Mouse (Mus musculus) forebrain, postnatal 0 days (tissue): ENCODE measurements at regions not wholly inside any gene's neighbourhood (a gene's known extent, or its start where the extent isn't known, plus 50 kb on each side); places are given as distances from the start of the nearest gene placed in this dataset.
A peak's percentile ranks its signal among the peaks of the same experiment; 100 is the strongest.
"Not testable (repeated sequence)": the region's sequence is repeated elsewhere in the genome, so short reads cannot be mapped to it uniquely, and the experiment has no call there.

Experiments used
- ATAC-seq: fragments of 200-750 bp; cut with Nextera tagmentation; 2 replicates; pipeline ENCODE4 v1.8.0; 2017; ENCODE audit warnings: mild to moderate bottlenecking, moderate library complexity
- DNase-seq: peaks from one replicate; pipeline ENCODE4 v3.0.0-alpha.2; 2015
- H3K27ac ChIP-seq: fragments of 300-500 bp; sonication (generic); 2 replicates; pipeline ENCODE4 v1.5.1; 2014; ENCODE audit warnings: low read depth, mild to moderate bottlenecking, antibody characterized with exemption, low read length, moderate library complexity, mixed read lengths
- H3K27me3 ChIP-seq: fragments of 300-500 bp; sonication (generic); 2 replicates; pipeline ENCODE4 v1.6.1; 2014; ENCODE audit warnings: mild to moderate bottlenecking, low read length, mixed read lengths; ENCODE audit not compliant: insufficient read depth
- H3K36me3 ChIP-seq: fragments of 300-500 bp; sonication (generic); 2 replicates; pipeline ENCODE4 v1.6.1; 2014; ENCODE audit warnings: mild to moderate bottlenecking, moderate library complexity; ENCODE audit not compliant: insufficient read depth
- H3K4me1 ChIP-seq: fragments of 300-500 bp; sonication (generic); 2 replicates; pipeline ENCODE4 v1.6.1; 2014; ENCODE audit warnings: antibody characterized with exemption; ENCODE audit not compliant: insufficient read depth
- H3K4me2 ChIP-seq: fragments of 300-500 bp; sonication (generic); 2 replicates; pipeline ENCODE4 v1.6.1; 2014; ENCODE audit warnings: low read depth, mild to moderate bottlenecking, moderate library complexity
- H3K4me3 ChIP-seq: fragments of 300-500 bp; sonication (generic); 2 replicates; pipeline ENCODE4 v1.5.1; 2014; ENCODE audit warnings: low read depth, low read length, mixed read lengths
- H3K9ac ChIP-seq: fragments of 300-500 bp; sonication (generic); 2 replicates; pipeline ENCODE4 v1.6.1; 2014; ENCODE audit warnings: mild to moderate bottlenecking
- H3K9me3 ChIP-seq: fragments of 300-500 bp; sonication (generic); 2 replicates; pipeline ENCODE4 v1.6.1; 2016; ENCODE audit warnings: low read length
- CTCF ChIP-seq: sonication (generic); IDR thresholded peaks from 2 replicates; pipeline ENCODE4 v1.5.1; 2016; ENCODE audit warnings: antibody characterized with exemption, control low read depth, low read depth
- WGBS: fragments of 180-500 bp; shearing (Covaris S2); extraction: QIAGEN DNeasy Blood & Tissue Kit; methylation state at CpG from one replicate; pipeline ENCODE4 v1.1.7; 2014; 5-methylcytosine and 5-hydroxymethylcytosine counted together

DNA sequence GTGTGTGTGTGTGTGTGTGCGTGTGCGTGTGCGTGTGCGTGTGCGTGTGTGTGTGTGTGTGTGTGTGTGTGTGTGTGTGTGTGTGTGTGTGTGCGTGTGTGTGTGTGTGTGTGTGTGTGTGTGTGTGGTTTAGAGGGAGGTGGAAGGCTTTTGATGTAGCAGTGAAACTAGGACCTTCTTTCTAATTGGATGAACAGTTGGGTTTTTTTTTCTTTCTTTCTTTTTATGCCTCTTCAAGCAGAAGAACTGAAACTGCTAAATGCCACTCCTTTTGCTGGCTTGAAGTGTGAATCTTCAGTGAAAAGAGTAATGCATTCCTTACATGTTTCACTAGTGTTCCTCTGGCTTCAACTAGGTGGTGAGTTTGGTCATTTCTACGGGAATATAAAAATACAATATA is 828.8 kb upstream of the Olfr1507 start:
- H3K4me3 ChIP-seq, H3K4me2 ChIP-seq, DNase-seq, H3K9ac ChIP-seq, H3K27me3 ChIP-seq, H3K9me3 ChIP-seq, ATAC-seq, H3K27ac ChIP-seq, H3K36me3 ChIP-seq, H3K4me1 ChIP-seq: not testable (repeated sequence)
- no CpG with 5 or more reads among the region's 7 CpGs for WGBS

DNA sequence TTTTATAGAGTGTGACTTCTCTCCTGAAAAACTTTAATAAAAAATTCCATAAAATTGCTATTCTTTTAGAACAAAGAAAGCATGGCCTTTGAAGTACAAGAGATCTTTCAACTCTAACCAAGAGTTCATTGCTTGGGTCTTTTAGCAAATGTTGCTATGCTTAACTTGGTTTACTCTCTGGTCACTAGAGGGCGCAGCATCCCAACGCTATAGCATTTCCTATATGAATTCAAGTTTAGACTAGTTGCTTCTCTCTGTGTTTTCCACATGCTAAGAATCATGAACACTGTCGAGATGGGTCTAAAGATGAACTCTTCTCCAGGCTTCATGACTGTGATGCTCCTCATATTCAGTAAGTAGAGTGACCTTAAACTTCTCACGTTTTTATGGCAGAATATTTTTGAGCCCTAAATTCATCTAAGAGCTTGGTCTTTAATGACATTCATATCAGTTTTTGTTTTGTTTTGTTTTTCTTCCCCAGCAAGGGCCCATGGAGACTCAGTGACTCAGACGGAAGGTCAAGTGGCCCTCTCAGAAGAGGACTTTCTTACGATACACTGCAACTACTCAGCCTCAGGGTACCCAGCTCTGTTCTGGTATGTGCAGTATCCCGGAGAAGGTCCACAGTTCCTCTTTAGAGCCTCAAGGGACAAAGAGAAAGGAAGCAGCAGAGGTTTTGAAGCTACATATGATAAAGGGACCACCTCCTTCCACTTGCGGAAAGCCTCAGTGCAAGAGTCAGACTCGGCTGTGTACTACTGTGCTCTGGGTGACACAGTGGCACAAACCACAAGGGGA is 823.2 kb upstream of the Olfr1507 start:
- not testable (repeated sequence) for H3K9ac ChIP-seq, H3K9me3 ChIP-seq, H3K4me3 ChIP-seq, H3K27me3 ChIP-seq, H3K4me1 ChIP-seq, H3K36me3 ChIP-seq, H3K27ac ChIP-seq, H3K4me2 ChIP-seq, DNase-seq
- WGBS = no CpG with 5 or more reads among the region's 9 CpGs
- peak; percentile 56; the same call in 1 of the 2 replicates for ATAC-seq

DNA sequence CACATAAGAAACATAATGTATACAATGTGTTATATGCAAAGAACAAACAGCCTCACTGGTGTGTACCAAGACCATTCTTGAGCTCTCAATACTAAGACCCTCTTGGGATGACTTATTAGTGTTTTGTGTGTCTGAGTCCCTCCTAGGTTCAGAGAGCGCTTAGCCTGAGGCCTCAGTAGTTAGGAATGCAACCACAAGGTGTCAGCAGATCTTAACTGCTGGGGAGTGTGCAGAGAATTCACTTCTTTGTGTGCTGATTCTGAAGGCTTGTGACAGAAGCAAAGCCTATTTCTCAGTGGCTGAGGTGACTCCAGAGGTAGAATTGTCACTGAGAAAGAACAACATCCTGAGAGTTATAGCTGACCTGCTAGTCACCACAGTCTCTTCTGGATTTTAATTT is 816.9 kb upstream of the Olfr1507 start:
- not testable (repeated sequence) for H3K4me3 ChIP-seq, H3K4me1 ChIP-seq, DNase-seq, H3K9ac ChIP-seq, H3K4me2 ChIP-seq, H3K27ac ChIP-seq, H3K36me3 ChIP-seq, H3K9me3 ChIP-seq, H3K27me3 ChIP-seq
- 40% methylated on average over 1 of the region's 1 CpGs for WGBS
- peak; percentile 80 for ATAC-seq
- 0 out of 2 replicates have a peak, but pooled peaks have one; percentile 8 for TF ChIP-seq CTCF

DNA sequence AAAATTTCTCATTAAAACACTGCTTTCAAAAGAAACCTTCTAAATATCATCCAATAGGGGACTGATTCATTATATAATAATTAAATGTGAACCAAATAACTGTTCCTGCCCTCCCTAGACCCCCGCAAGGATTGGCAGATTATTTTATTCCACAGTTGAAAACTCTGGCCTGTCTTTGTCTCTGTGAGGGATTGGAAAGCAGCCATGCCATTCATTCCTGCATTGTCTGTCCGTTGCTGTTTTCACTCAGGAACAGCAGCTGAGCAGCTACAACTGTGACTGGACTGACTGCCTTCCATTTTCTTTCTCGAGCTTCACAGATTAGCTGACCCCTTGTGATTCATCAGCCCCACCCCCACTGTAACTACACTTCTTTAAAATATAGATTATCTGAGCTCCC is 807.6 kb upstream of the Olfr1507 start:
- H3K9ac ChIP-seq, H3K27ac ChIP-seq, H3K4me2 ChIP-seq, DNase-seq, H3K36me3 ChIP-seq, H3K9me3 ChIP-seq, ATAC-seq, H3K4me1 ChIP-seq, H3K4me3 ChIP-seq, H3K27me3 ChIP-seq: not testable (repeated sequence)
- WGBS = no CpG with 5 or more reads among the region's 3 CpGs

DNA sequence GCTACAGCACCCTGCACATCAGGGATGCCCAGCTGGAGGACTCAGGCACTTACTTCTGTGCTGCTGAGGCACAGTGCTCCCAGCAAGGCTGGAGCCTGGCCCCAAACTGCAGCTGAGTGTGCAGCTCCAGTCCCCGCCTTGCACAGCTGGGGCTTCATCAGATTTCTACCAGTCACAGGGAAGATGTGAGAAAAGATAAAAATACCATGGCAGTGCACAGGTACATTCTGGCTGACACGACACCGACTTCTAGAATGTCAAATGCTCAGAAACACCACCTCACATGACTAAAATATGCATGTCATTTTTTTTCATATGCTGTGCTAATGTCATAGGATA is 806.9 kb upstream of the Olfr1507 start:
- no CpG with 5 or more reads among the region's 3 CpGs for WGBS
- H3K27ac ChIP-seq, H3K9ac ChIP-seq, H3K27me3 ChIP-seq, H3K4me1 ChIP-seq, DNase-seq, H3K4me2 ChIP-seq, H3K9me3 ChIP-seq, H3K4me3 ChIP-seq, H3K36me3 ChIP-seq: not testable (repeated sequence)
- peak; percentile 85 for ATAC-seq

DNA sequence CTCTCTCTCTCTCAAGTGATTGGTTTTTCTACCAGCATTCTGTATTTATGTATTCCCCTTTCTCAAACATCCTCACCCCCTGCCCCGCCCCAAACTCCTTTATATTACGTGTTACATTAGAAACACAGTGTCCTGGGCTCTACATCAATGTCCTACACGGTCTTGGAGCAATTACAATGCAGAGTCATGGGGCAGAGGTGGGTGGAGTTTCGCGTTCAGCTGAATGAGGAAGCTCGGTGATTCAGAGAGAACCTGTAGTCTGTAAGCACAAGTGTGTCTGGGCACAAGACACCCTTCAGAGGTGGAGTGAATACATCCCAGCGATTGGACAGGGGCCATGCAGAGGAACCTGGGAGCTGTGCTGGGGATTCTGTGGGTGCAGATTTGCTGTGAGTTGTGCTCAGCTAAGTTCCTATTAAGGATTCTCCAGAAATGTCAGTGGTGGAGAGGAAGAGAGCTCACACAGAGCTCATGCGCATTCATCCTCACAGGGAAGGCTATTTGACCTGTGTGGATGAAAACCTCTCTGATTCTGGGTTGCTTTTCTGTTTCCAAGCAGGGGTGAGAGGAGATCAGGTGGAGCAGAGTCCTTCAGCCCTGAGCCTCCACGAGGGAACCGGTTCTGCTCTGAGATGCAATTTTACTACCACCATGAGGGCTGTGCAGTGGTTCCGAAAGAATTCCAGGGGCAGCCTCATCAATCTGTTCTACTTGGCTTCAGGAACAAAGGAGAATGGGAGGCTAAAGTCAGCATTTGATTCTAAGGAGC is 806.4 kb upstream of the Olfr1507 start:
- H3K4me1 ChIP-seq, H3K27me3 ChIP-seq, H3K9ac ChIP-seq, H3K4me2 ChIP-seq, H3K9me3 ChIP-seq, H3K4me3 ChIP-seq, H3K36me3 ChIP-seq, DNase-seq, H3K27ac ChIP-seq: not testable (repeated sequence)
- peak; percentile 51 for ATAC-seq
- no CpG with 5 or more reads among the region's 11 CpGs for WGBS

DNA sequence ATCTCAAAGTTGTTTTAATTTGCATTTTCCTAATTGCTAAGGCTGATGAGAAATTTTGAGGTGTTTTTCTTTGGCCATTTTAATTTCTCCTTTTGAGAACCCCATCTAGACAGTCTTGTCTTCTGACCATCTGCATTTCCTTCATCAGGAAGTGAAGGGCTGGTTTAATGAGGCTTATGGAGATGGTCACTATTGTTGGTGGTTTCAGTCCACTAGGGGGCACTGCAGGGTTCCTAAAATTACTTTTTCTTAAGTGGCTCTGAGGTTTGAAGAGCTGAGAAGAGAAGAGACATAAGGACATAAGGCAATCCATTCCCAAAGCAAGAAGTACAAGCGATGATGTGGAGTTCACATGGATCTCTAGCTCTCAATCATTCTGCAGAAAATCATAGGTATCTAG is 805.6 kb upstream of the Olfr1507 start:
- H3K4me1 ChIP-seq, DNase-seq, H3K27me3 ChIP-seq, H3K9ac ChIP-seq, H3K9me3 ChIP-seq, ATAC-seq, H3K4me3 ChIP-seq, H3K36me3 ChIP-seq, H3K27ac ChIP-seq, H3K4me2 ChIP-seq: not testable (repeated sequence)
- WGBS = 60% methylated on average over 1 of the region's 1 CpGs

DNA sequence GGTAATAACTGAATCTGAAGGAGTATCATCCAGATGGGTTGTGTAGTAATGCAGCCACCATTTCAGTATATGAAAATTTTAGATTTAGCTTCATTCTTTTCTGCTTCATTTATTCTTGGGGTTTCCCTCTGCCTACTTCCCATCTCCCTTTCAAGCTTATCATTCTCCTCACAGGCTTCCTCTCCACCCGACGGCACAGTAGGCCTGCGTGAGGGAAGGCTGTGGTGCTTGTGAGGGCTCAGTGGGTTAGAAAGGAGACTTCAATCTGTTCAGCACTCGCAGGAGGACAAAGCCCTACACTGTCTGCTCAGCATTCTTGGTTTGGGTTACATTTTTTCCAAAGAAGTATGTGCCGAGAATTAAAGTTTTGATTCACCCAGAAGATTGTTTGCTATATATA is 804.2 kb upstream of the Olfr1507 start:
- H3K9me3 ChIP-seq, H3K4me3 ChIP-seq, H3K27me3 ChIP-seq, DNase-seq, H3K9ac ChIP-seq, ATAC-seq, H3K4me2 ChIP-seq, H3K4me1 ChIP-seq, H3K36me3 ChIP-seq, H3K27ac ChIP-seq: not testable (repeated sequence)
- WGBS = no CpG with 5 or more reads among the region's 5 CpGs

DNA sequence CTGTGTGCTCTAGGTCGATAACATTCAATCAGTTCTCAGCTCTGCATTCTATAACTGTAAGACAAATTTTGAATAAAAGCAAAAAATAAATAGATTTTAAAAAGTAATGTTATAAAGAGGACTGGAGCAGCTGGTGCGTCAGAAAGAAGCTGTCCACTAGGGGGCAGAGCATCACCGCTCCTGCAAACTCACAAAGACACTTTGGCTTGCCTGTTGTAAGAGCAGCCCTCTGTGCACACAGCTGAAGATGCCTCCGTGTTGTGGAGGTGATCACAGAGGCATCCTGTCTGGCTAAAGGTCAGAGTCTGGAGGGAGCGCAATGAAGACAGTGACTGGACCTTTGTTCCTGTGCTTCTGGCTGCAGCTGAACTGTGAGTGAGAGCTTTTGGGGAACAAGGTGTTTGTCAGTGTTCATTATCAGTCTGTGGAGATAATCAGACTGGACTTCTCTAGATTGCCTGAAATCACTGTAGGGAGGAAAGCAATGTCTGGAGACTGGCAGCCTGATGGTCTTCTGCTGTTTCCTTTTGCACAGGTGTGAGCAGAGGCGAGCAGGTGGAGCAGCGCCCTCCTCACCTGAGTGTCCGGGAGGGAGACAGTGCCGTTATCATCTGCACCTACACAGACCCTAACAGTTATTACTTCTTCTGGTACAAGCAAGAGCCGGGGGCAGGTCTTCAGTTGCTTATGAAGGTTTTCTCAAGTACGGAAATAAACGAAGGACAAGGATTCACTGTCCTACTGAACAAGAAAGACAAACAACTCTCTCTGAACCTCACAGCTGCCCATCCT is 788.0 kb upstream of the Olfr1507 start:
- WGBS = no CpG with 5 or more reads among the region's 12 CpGs
- not testable (repeated sequence) for H3K4me3 ChIP-seq, H3K4me2 ChIP-seq, H3K9me3 ChIP-seq, H3K9ac ChIP-seq, DNase-seq, H3K36me3 ChIP-seq, H3K4me1 ChIP-seq, H3K27me3 ChIP-seq, H3K27ac ChIP-seq
- ATAC-seq = peak; percentile 93

DNA sequence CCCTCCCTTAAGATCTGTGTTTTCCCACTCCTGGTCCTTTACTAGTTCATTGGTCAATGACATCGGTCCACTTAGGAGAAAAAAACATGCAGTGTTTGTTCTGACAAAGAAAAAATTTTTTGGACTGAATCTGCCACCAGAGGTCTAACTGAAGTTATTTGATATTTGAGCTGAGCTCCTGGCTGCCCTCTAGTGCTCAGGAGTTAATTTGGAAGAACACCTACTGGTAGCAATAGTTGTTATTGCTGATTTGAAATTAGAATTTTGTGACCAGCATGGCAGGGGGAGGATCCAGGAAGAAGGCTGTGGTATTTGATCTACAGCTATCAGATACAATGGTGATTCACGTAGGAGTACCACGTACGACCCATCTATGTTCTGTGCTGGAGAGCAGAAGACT is 777.7 kb upstream of the Olfr1507 start:
- not testable (repeated sequence) for ATAC-seq

More for the DNA sequence above, 777.7 kb upstream of the Olfr1507 start:
- DNase-seq, H3K4me2 ChIP-seq, H3K36me3 ChIP-seq, H3K4me3 ChIP-seq, H3K9ac ChIP-seq, H3K9me3 ChIP-seq, H3K27me3 ChIP-seq, H3K4me1 ChIP-seq, H3K27ac ChIP-seq: not testable (repeated sequence)
- 88% methylated on average over 3 of the region's 4 CpGs for WGBS
